Mouse (Mus musculus): ENCODE measurements at regions not wholly inside any gene's neighbourhood (a gene's known extent, or its start where the extent isn't known, plus 50 kb on each side); places are given as distances from the start of the nearest gene placed in this dataset.

DNA sequence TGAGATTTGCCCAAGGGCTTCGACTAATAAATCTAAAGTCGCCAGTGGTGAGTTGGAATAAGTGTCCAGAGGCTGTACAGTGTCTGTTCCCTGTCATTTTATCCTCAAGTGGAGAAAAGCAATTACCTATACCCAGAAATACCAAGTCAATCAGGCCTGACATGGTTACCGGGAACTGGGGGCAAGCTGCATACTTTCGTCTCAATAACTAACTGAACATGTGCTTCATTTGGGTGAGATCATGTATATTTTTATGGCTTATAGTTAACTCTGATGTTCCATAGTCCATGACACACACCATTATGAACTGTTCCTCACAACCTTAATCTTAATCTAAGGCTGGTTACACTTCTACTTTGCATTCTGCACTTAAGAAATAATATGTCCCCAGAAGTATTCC, 462.4 kb upstream of the Cited2 start:
- no peak overlapping the region for H3K4me3 ChIP-seq
- no peak overlapping the region for H3K9ac ChIP-seq (ENCODE audit: low read depth, low read length)
- no peak overlapping the region for H3K27ac ChIP-seq
- intact Hi-C loops (cut with DNase I), result no loop called here
- H3K4me1 ChIP-seq (ENCODE audit: control insufficient read depth, insufficient read depth, low read length), result no peaks in the 10 kb centered on the region
- TF ChIP-seq POLR2A (IDR thresholded peaks at IDR 0.05; ENCODE audit: insufficient read depth, low read depth, low read length), result no peak
- no peak for DNase-seq
- no peaks in the 10 kb centered on the region for H3K27me3 ChIP-seq (ENCODE audit: control insufficient read depth, insufficient read depth, low read length)
- no peaks in the 10 kb centered on the region for H3K79me2 ChIP-seq (replicated peaks; ENCODE audit: control insufficient read depth, insufficient read depth, low read length)
- WGBS, result 90% methylated on average over 4 of the region's 4 CpGs
- no peaks in the 10 kb centered on the region for H3K36me3 ChIP-seq (ENCODE audit: control insufficient read depth, insufficient read depth, low read length)

DNA sequence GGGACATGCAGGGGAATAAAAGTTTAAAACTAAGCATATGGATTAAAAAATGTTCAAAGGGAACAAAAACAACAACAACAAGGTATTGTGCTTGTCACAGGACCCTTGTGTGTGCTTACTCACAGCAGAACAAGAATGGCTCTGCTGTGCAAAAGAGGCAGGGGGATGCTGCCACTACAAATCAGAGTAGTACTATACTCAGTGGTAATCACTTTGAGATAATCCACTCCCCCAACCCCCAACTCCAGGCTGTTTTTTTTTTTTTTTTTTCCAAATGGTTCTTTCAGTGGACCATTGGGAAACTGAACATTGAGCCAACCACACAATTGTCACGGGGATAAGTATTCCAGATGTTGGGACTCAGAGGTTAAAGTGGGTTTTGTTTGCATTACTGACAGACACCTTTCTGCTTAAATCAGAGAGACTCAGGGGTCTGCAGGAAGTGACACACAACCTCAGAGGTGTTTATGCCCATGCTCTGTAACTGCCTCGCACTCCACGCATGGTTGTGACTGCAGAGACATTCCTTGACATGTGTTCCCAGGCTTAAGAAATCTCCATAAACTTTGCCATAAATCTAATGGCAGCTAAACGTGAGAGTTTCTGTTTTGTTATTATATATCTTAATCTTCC, 461.7 kb upstream of the Cited2 start:
- Histone ChIP-seq H3K36me3 (ENCODE audit: control insufficient read depth, insufficient read depth, low read length) (no peaks in the 10 kb centered on the region), H3K9ac (ENCODE audit: low read depth, low read length) (no peak overlapping the region), H3K27me3 (ENCODE audit: control insufficient read depth, insufficient read depth, low read length) (no peaks in the 10 kb centered on the region), H3K79me2 (replicated peaks; ENCODE audit: control insufficient read depth, insufficient read depth, low read length) (no peaks in the 10 kb centered on the region), H3K4me1 (ENCODE audit: control insufficient read depth, insufficient read depth, low read length) (no peaks in the 10 kb centered on the region), H3K27ac (no peak overlapping the region), H3K4me3 (no peak overlapping the region)
- 65% methylated on average over 4 of the region's 4 CpGs for WGBS
- intact Hi-C loops (cut with DNase I), result no loop called here
- DNase-seq, result no peak
- TF ChIP-seq CTCF (IDR thresholded peaks at IDR 0.05) (no peak), POLR2A (IDR thresholded peaks at IDR 0.05; ENCODE audit: insufficient read depth, low read depth, low read length) (no peak), EP300 (IDR thresholded peaks at IDR 0.05; ENCODE audit: insufficient read depth, low read depth, low read length) (no peak)

DNA sequence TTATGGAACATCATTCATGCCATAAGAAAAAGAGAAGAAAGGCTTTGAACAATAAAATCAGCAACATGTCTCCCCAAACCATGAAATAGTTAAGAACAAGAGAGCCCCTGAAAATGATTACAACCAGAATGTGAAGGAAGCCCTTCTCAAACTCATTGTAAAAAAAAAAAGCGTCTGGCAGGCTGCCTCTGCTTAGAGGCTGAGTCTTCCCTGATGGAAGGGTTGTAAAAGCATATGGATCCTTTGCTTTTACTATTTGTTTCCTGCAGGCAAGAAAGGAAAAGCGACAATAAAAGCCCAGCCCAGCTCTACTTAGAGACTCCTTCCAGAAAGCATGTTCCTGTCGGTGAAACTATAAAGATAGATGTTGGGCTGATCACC, 461.2 kb upstream of the Cited2 start:
- DNase-seq, result no peak
- Histone ChIP-seq H3K27me3 (ENCODE audit: control insufficient read depth, insufficient read depth, low read length) (no peaks in the 10 kb centered on the region), H3K4me3 (no peak overlapping the region), H3K9ac (ENCODE audit: low read depth, low read length) (no peak overlapping the region), H3K79me2 (replicated peaks; ENCODE audit: control insufficient read depth, insufficient read depth, low read length) (no peaks in the 10 kb centered on the region), H3K4me1 (ENCODE audit: control insufficient read depth, insufficient read depth, low read length) (no peaks in the 10 kb centered on the region), H3K36me3 (ENCODE audit: control insufficient read depth, insufficient read depth, low read length) (no peaks in the 10 kb centered on the region), H3K27ac (no peak overlapping the region)
- intact Hi-C loops (cut with DNase I), result no loop called here
- TF ChIP-seq CTCF (IDR thresholded peaks at IDR 0.05) (no peak), EP300 (IDR thresholded peaks at IDR 0.05; ENCODE audit: insufficient read depth, low read depth, low read length) (no peak), POLR2A (IDR thresholded peaks at IDR 0.05; ENCODE audit: insufficient read depth, low read depth, low read length) (no peak)
- WGBS, result 44% methylated on average over 3 of the region's 3 CpGs

DNA sequence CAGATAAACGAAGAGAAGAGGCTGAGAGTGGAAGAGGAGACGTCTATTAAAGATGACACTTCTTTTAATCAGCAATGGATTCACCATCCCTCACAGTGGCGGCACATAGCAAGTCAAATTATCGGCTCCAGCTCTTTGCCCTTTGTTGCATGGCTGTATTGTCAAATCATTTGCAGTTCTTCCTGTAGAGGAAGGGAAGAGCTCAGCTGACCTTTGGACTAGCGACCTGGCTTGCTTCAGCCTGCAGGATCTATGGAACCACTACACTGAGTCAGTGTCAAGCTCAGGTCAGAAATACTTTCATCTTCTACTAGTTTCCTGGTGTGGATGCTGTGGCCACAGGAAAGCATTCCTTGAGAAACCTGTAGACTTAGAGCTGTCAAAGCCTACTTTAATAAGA, 450.4 kb upstream of the Cited2 start:
- Histone ChIP-seq H3K27me3 (ENCODE audit: control insufficient read depth, insufficient read depth, low read length) (no peaks in the 10 kb centered on the region), H3K27ac (no peak overlapping the region), H3K79me2 (replicated peaks; ENCODE audit: control insufficient read depth, insufficient read depth, low read length) (no peaks in the 10 kb centered on the region), H3K9ac (ENCODE audit: low read depth, low read length) (no peak overlapping the region), H3K36me3 (ENCODE audit: control insufficient read depth, insufficient read depth, low read length) (no peaks in the 10 kb centered on the region), H3K4me3 (no peak overlapping the region), H3K4me1 (ENCODE audit: control insufficient read depth, insufficient read depth, low read length) (no peaks in the 10 kb centered on the region)
- 70% methylated on average over 5 of the region's 5 CpGs for WGBS
- intact Hi-C loops (cut with DNase I), result no loop called here
- no peak for TF ChIP-seq EP300 (IDR thresholded peaks at IDR 0.05; ENCODE audit: insufficient read depth, low read depth, low read length)
- no peak for TF ChIP-seq CTCF (IDR thresholded peaks at IDR 0.05)
- no peak for TF ChIP-seq POLR2A (IDR thresholded peaks at IDR 0.05; ENCODE audit: insufficient read depth, low read depth, low read length)
- DNase-seq, result no peak

DNA sequence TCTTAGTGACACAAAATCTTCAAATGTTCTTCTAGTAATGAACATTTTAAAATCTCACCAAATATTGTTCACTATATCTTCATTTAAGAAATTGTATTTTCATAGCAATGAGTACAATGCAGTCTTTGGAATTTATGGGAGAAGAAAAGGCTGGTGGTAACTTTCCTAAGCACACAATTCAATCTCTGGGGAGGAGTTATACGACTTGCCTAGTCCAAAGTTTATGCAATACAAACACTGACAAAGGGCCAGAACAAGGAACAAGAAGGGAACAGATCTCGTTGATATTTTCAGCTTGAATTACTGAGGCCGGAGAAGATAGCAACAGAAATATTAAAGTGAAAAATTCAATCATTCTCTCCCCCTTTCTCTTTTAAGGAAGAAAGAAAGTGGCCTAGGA, 449.2 kb upstream of the Cited2 start:
- WGBS, result 69% methylated on average over 3 of the region's 3 CpGs
- no peak overlapping the region for H3K4me3 ChIP-seq
- no peak for TF ChIP-seq EP300 (IDR thresholded peaks at IDR 0.05; ENCODE audit: insufficient read depth, low read depth, low read length)
- no peak for TF ChIP-seq CTCF (IDR thresholded peaks at IDR 0.05)
- no peak for TF ChIP-seq POLR2A (IDR thresholded peaks at IDR 0.05; ENCODE audit: insufficient read depth, low read depth, low read length)
- H3K79me2 ChIP-seq (replicated peaks; ENCODE audit: control insufficient read depth, insufficient read depth, low read length), result no peaks in the 10 kb centered on the region
- H3K27me3 ChIP-seq (ENCODE audit: control insufficient read depth, insufficient read depth, low read length), result no peaks in the 10 kb centered on the region
- no peak for DNase-seq
- no peaks in the 10 kb centered on the region for H3K4me1 ChIP-seq (ENCODE audit: control insufficient read depth, insufficient read depth, low read length)
- intact Hi-C loops (cut with DNase I), result no loop called here
- H3K27ac ChIP-seq, result no peak overlapping the region
- H3K9ac ChIP-seq (ENCODE audit: low read depth, low read length), result no peak overlapping the region
- H3K36me3 ChIP-seq (ENCODE audit: control insufficient read depth, insufficient read depth, low read length), result no peaks in the 10 kb centered on the region

DNA sequence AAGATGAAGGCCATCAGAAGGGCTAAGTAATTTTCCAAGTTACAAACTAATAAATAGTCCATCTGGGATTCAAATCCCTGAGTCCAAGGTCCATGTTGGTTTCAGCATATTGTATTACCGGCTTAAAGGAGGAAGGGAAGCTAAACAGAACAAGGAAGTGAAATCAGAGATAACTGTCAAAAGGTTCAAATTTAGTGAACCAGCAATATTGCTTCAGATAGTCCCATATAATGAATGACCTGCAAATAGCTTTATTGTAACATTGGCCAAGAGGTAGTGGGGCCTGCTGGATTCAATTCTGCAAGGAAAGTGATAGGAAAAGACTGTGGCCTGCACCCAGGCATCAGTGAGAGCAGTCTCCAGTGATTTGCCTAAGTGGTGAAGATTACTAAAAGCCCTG, 447.8 kb upstream of the Cited2 start:
- intact Hi-C loops (cut with DNase I), result no loop called here
- H3K79me2 ChIP-seq (replicated peaks; ENCODE audit: control insufficient read depth, insufficient read depth, low read length), result no peaks in the 10 kb centered on the region
- WGBS, result 43% methylated on average over 1 of the region's 1 CpGs
- no peak overlapping the region for H3K27ac ChIP-seq
- no peak for DNase-seq
- H3K4me1 ChIP-seq (ENCODE audit: control insufficient read depth, insufficient read depth, low read length), result no peaks in the 10 kb centered on the region
- no peaks in the 10 kb centered on the region for H3K36me3 ChIP-seq (ENCODE audit: control insufficient read depth, insufficient read depth, low read length)
- H3K4me3 ChIP-seq, result no peak overlapping the region
- no peaks in the 10 kb centered on the region for H3K27me3 ChIP-seq (ENCODE audit: control insufficient read depth, insufficient read depth, low read length)
- TF ChIP-seq POLR2A (IDR thresholded peaks at IDR 0.05; ENCODE audit: insufficient read depth, low read depth, low read length), result no peak
- no peak for TF ChIP-seq EP300 (IDR thresholded peaks at IDR 0.05; ENCODE audit: insufficient read depth, low read depth, low read length)
- no peak for TF ChIP-seq CTCF (IDR thresholded peaks at IDR 0.05)
- no peak overlapping the region for H3K9ac ChIP-seq (ENCODE audit: low read depth, low read length)

Data from heart, adult 2 months (tissue).